Comparison of ENCODE assay signal across 15 mouse cellular contexts in genomic region chr7:134570176-134570810, GRCm38 (mm10).
DNase-seq lines count a peak whose midpoint lies in the region; ATAC-seq and TF ChIP-seq lines count a peak whose summit lies in the region.
"Had no signal": no experiment of that assay in that cellular context is flagged by ENCODE, and none has a peak within 500 bp of the region (broad histone marks: within the 10 kb centered on the region; RNA-seq: fewer than 3 reads in every experiment).

No protein-coding gene starts in this region.

- no peaks in the 10 kb centered on the region for H3K27me3 ChIP-seq in heart, embryonic 11.5 days (ENCODE audit: control insufficient read depth, insufficient read depth, low read length)
- H3K27me3 ChIP-seq in lung, embryonic 14.5 days (ENCODE audit: insufficient read depth, low read length), result no peaks in the 10 kb centered on the region
- H3K27me3 ChIP-seq in heart, embryonic 16.5 days (ENCODE audit: control insufficient read depth, insufficient read depth, low read length), result no peaks in the 10 kb centered on the region
- H3K27me3 ChIP-seq in limb, embryonic 15.5 days, result no peaks in the 10 kb centered on the region
- H3K27me3 ChIP-seq: embryonic facial prominence, embryonic 12.5 days; hindbrain, embryonic 13.5 days; liver, embryonic 13.5 days had no signal

- no peak overlapping the region for H3K9ac ChIP-seq in heart, embryonic 11.5 days (ENCODE audit: low read depth, low read length)
- H3K9ac ChIP-seq in lung, embryonic 14.5 days, result no peak overlapping the region
- no peak overlapping the region for H3K9ac ChIP-seq in heart, embryonic 16.5 days (ENCODE audit: low read length)
- H3K9ac ChIP-seq in limb, embryonic 15.5 days, result no peak overlapping the region
- H3K9ac ChIP-seq: embryonic facial prominence, embryonic 12.5 days; hindbrain, embryonic 13.5 days; liver, embryonic 13.5 days had no signal

- H3K4me3 ChIP-seq in heart, embryonic 11.5 days (ENCODE audit: low read depth, low read length), result no peak overlapping the region
- no peak overlapping the region for H3K4me3 ChIP-seq in lung, embryonic 14.5 days (ENCODE audit: low read depth, low read length)
- no peak overlapping the region for H3K4me3 ChIP-seq in heart, embryonic 16.5 days (ENCODE audit: low read length)
- H3K4me3 ChIP-seq in limb, embryonic 15.5 days, result no peak overlapping the region
- H3K4me3 ChIP-seq: embryonic facial prominence, embryonic 12.5 days; hindbrain, embryonic 13.5 days; liver, embryonic 13.5 days had no signal

- 64% methylated on average over 5 of the region's 5 CpGs for WGBS in heart, embryonic 11.5 days (ENCODE audit: insufficient replicate concordance)
- 66% methylated on average over 5 of the region's 5 CpGs for WGBS in lung, embryonic 14.5 days
- WGBS in heart, embryonic 16.5 days, result 46% methylated on average over 5 of the region's 5 CpGs
- WGBS in limb, embryonic 15.5 days, result 79% methylated on average over 5 of the region's 5 CpGs

- H3K27ac ChIP-seq in heart, embryonic 11.5 days (ENCODE audit: low read depth, low read length), result no peak overlapping the region
- H3K27ac ChIP-seq in lung, embryonic 14.5 days (ENCODE audit: low read depth), result no peak overlapping the region
- H3K27ac ChIP-seq in heart, embryonic 16.5 days (ENCODE audit: low read length), result peak overlapping the region; percentile 62
- 0 out of 2 replicates have a peak overlapping the region, but pooled peaks have one; percentile 27 for H3K27ac ChIP-seq in limb, embryonic 15.5 days
- H3K27ac ChIP-seq: embryonic facial prominence, embryonic 12.5 days; hindbrain, embryonic 13.5 days; liver, embryonic 13.5 days had no signal

- TF ChIP-seq CTCF in lung, embryonic 14.5 days (IDR thresholded peaks at IDR 0.05; ENCODE audit: low read depth), result no peak

- H3K36me3 ChIP-seq in heart, embryonic 11.5 days (ENCODE audit: control insufficient read depth, insufficient read depth, low read length), result no peaks in the 10 kb centered on the region
- no peaks in the 10 kb centered on the region for H3K36me3 ChIP-seq in lung, embryonic 14.5 days (ENCODE audit: insufficient read depth)
- H3K36me3 ChIP-seq in heart, embryonic 16.5 days (ENCODE audit: control insufficient read depth, insufficient read depth), result no peaks in the 10 kb centered on the region
- H3K36me3 ChIP-seq in limb, embryonic 15.5 days, result no peaks in the 10 kb centered on the region
- H3K36me3 ChIP-seq: embryonic facial prominence, embryonic 12.5 days; G1E; hindbrain, embryonic 13.5 days; liver, embryonic 13.5 days had no signal

- peak; percentile 24 to 26 for DNase-seq in heart, adult 18-20 months
- DNase-seq in lung, embryonic 14.5 days, result peak; percentile 28
- DNase-seq in lung, postnatal 25 days (ENCODE audit: low spot score), result no peak
- DNase-seq in thymus, postnatal 4 days, result no peak
- DNase-seq: cerebellum, postnatal 36 days; liver, embryonic 13.5 days; lung, postnatal 10 days; thymus, adult 2 months had no signal

- no peak for ATAC-seq in heart, embryonic 11.5 days (replicated peaks; ENCODE audit: insufficient number of reproducible peaks, low FRiP score, low TSS enrichment)
- ATAC-seq in lung, embryonic 14.5 days (ENCODE audit: insufficient read depth), result no peak; the same call in 1 of the 2 replicates
- ATAC-seq in heart, embryonic 16.5 days (replicated peaks; ENCODE audit: extremely low read depth, insufficient read depth, low FRiP score), result 0 out of 2 replicates have a peak, but pooled peaks have one; percentile 4
- no peak for ATAC-seq in limb, embryonic 15.5 days (ENCODE audit: insufficient number of reproducible peaks, low FRiP score, low TSS enrichment, low read depth)
- ATAC-seq: intestine, postnatal 0 days had no signal

- no peaks in the 10 kb centered on the region; the same call in 1 of the 2 replicates for H3K4me1 ChIP-seq in heart, embryonic 11.5 days (ENCODE audit: control insufficient read depth, insufficient read depth, low read length)
- H3K4me1 ChIP-seq in lung, embryonic 14.5 days (ENCODE audit: insufficient read depth), result no peaks in the 10 kb centered on the region
- H3K4me1 ChIP-seq in heart, embryonic 16.5 days (ENCODE audit: control insufficient read depth, insufficient read depth, low read length), result peaks cover 6% of the 10 kb centered on the region; the same call in 1 of the 2 replicates
- H3K4me1 ChIP-seq in limb, embryonic 15.5 days, result no peaks in the 10 kb centered on the region
- H3K4me1 ChIP-seq: embryonic facial prominence, embryonic 12.5 days; hindbrain, embryonic 13.5 days; liver, embryonic 13.5 days had no signal

- no peaks in the 10 kb centered on the region; the same call in 1 of the 2 replicates for H3K9me3 ChIP-seq in heart, embryonic 11.5 days (replicated peaks; ENCODE audit: control insufficient read depth, low read length)
- no peaks in the 10 kb centered on the region for H3K9me3 ChIP-seq in lung, embryonic 14.5 days (ENCODE audit: low read depth, low read length)
- peaks cover 3% of the 10 kb centered on the region; the same call in 1 of the 2 replicates for H3K9me3 ChIP-seq in heart, embryonic 16.5 days (replicated peaks; ENCODE audit: control insufficient read depth, low read length)
- no peaks in the 10 kb centered on the region for H3K9me3 ChIP-seq in limb, embryonic 15.5 days
- H3K9me3 ChIP-seq: liver, embryonic 13.5 days had no signal

- no peak overlapping the region for H3K4me2 ChIP-seq in heart, embryonic 11.5 days
- H3K4me2 ChIP-seq in lung, embryonic 14.5 days, result no peak overlapping the region
- no peak overlapping the region for H3K4me2 ChIP-seq in heart, embryonic 16.5 days (ENCODE audit: low read depth, low read length)
- H3K4me2 ChIP-seq in limb, embryonic 15.5 days, result no peak overlapping the region
- H3K4me2 ChIP-seq: embryonic facial prominence, embryonic 12.5 days; hindbrain, embryonic 13.5 days; liver, embryonic 13.5 days had no signal

Comparison
In these comparisons a context has a peak if more than half of its experiments do, and no peak if none do; other contexts are left out.
1. DNase-seq: peak in heart, adult 18-20 months (2 of 2) and lung, embryonic 14.5 days (single experiment); none in lung, postnatal 25 days (single experiment) and thymus, postnatal 4 days (single experiment).
2. H3K27ac ChIP-seq: peak in heart, embryonic 16.5 days (single experiment) and limb, embryonic 15.5 days (single experiment); none in heart, embryonic 11.5 days (single experiment) and lung, embryonic 14.5 days (single experiment).